Mouse (Mus musculus): ENCODE results near the gene Ccdc84.
A peak's percentile ranks its signal among the peaks of the same experiment; 100 is the strongest.

GRCm38 (mm10) chr9:44379054-44379834 is 39.1 kb downstream of the Ccdc84 start, which contains the start of gene Hyou1:
- TF ChIP-seq CTCF (IDR thresholded peaks at IDR 0.05; ENCODE audit: borderline replicate concordance, control insufficient read depth, extremely low read depth, insufficient read depth, low read length, poor library complexity) (peak; percentile 56; the same call in 1 of the 2 replicates), POLR2A (IDR thresholded peaks at IDR 0.05; ENCODE audit: control insufficient read depth, extremely low read depth, insufficient read depth, low read length, poor library complexity) (peak; percentile 88)
